Mouse (Mus musculus) cortical plate, adult 2 months (tissue): ENCODE results near the gene Gm3696. TPM values are rescaled to one million over a fixed set of nuclear protein-coding genes. Genes with fewer than 3 reads are reported as not detected.
"Not testable (repeated sequence)": the region's sequence is repeated elsewhere in the genome, so short reads cannot be mapped to it uniquely, and the experiment has no call there.

Experiments used
- H3K27ac ChIP-seq: fragments of 200-500 bp; 2 replicates; pipeline ENCODE4 v1.5.1; 2012; ENCODE audit warnings: low read length, control low read depth, inconsistent platforms; ENCODE audit not compliant: insufficient read depth
- H3K4me1 ChIP-seq: fragments of 200-500 bp; 2 replicates; pipeline ENCODE4 v1.6.1; 2011; ENCODE audit warnings: low read length; ENCODE audit not compliant: control insufficient read depth, insufficient read depth
- H3K4me3 ChIP-seq: fragments of 200-500 bp; 2 replicates; pipeline ENCODE4 v1.5.1; 2011; ENCODE audit warnings: mild to moderate bottlenecking, low read length, control low read depth; ENCODE audit not compliant: insufficient read depth
- polyA plus RNA-seq: library from polyadenylated mRNA; depleted of rRNA; stranded (reverse); fragments of >200 nt; gene quantifications from 2 replicates; pipeline ENCODE4 v1.2.3, GENCODE M21; 2012; rRNA removed

Gm3696 gene
- 4.3 and 4.7 TPM in 2 replicates for polyA plus RNA-seq

DNA sequence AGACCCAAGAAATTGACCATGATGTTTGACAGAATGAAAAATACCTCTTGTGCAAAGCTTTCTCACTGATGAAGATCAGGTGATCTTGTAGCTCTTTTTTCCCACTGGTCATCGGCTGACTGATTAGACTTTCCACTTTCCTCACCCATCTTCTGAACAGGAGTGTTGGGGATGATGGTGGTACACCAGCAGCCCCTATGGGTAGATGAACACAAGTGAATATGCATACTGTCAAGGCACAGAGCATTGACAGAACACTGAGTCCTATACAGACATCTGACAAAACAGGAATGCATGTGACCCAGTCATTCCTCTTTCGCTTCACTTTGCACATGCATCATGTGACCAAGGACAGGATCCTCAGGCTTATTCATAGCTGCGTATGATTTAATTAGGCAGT is at the start of gene Gm3696:
Gm3696 (minus strand) TSS at position 101 of the 400 bp plus-strand sequence.
- not testable (repeated sequence) for H3K4me3 ChIP-seq, H3K27ac ChIP-seq, H3K4me1 ChIP-seq

DNA sequence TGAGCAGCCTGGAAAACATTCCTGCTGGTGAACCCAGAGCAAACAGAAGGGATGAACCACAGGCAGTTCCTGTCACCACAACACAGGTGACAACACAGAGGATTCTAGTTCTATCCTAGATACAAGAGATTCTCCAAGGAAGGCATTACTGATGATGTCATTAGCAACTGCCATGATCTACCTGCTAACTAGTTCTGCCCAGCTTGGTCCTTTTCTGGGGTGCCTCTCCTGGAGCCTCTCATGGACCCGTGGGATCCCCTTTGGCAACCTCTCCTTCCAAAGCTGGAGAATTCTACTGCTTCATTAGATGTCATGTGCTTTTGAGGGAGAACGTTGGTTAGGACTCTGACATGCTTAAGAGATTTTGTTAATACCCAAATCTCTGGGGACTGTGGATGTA is 24.9 kb upstream of the Gm3696 start, which contains the start of gene Gm6676:
Gm6676 (minus strand) TSS at position 101 of the 400 bp plus-strand sequence.
- H3K4me1 ChIP-seq, H3K27ac ChIP-seq: not testable (repeated sequence)

DNA sequence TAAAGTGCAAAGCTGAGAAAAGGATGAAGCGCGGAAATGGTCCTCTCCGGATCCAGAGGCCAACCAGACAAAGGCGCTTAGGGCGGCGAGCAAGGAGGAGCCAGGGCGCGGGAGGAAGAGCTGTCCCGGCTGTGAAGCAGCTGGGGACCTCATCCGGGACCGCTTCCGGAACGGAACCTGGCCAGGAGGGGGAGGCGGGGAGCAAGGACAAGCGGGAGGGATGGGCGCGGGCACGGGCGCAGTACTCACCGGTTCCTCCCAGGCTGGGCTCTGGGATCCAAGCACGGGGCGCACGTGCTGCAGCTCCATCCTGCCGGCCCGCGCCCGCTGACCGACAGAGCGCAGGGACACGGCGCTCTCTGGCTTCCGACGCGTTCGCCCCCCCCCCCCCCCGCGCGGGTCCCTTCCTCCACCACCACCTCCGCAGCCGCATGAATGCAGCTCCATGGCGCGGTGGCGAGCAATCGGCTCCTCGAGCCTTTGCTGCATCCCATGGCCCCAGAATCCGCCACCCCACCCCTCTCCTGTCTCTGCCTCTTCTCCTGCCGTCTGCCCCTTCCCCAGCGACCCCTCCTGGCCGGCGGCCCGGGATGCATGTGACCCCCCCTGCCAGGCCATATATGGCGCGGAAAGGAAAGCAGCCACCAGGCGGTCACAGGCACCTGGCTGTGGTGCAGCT is 4.8 kb upstream of the Gm3696 start:
- not testable (repeated sequence) for H3K27ac ChIP-seq, H3K4me1 ChIP-seq
- 0 out of 2 replicates have a peak overlapping the region, but pooled peaks have one; percentile 37 for H3K4me3 ChIP-seq

More for the DNA sequence above, 24.9 kb upstream of the Gm3696 start, which contains the start of gene Gm6676:
- H3K4me3 ChIP-seq = not testable (repeated sequence)

DNA sequence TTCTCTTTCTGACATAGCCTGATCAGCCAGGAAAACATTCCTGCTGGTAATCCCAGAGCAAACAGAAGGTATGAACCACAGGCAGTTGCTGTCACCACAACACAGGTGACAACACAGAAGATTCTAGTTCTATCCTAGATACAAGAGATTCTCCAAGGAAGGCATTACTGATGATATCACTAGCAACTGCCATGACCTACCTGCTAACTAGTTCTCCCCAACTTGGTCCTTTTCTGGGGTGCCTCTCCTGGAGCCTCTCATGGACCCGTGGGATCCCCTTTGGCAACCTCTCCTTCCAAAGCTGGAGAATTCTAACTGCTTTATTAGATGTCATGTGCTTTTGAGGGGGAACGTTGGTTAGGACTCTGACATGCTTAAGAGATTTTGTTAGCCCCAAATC is 55.6 kb downstream of the Gm3696 start, which contains the start of gene Gm3685:
Gm3685 (minus strand) TSS at position 101 of the 400 bp plus-strand sequence.
- not testable (repeated sequence) for H3K4me1 ChIP-seq, H3K4me3 ChIP-seq, H3K27ac ChIP-seq

Other genes starting within 250 kb of the Gm3696 start
- 3.6 and 3.7 TPM in 2 replicates for gene Gm3667, start 210.7 kb downstream of the Gm3696 start, polyA plus RNA-seq
- not detected in 2 replicates for gene Gm6356, start 126.8 kb downstream of the Gm3696 start, polyA plus RNA-seq
- 1.6 and 2.0 TPM in 2 replicates for gene Gm10406, start 73.2 kb downstream of the Gm3696 start, polyA plus RNA-seq
- not detected in 2 replicates for gene Gm3685, start 55.7 kb downstream of the Gm3696 start, polyA plus RNA-seq
- 0.04 TPM in 1 of 2 replicates, not detected in the other for gene Gm6676, start 24.8 kb upstream of the Gm3696 start, polyA plus RNA-seq
- gene Gm3512, start 73.9 kb upstream of the Gm3696 start, polyA plus RNA-seq = 2.8 and 3.4 TPM in 2 replicates
- 0.04 TPM in 1 of 2 replicates, not detected in the other for gene Gm16434, start 93.9 kb upstream of the Gm3696 start, polyA plus RNA-seq
- not detected in 2 replicates for gene Gm3727, start 164.1 kb upstream of the Gm3696 start, polyA plus RNA-seq
- 1.7 and 2.1 TPM in 2 replicates for gene Gm3739, start 214.4 kb upstream of the Gm3696 start, polyA plus RNA-seq
- not detected in 2 replicates for gene Gm5797, start 231.8 kb upstream of the Gm3696 start, polyA plus RNA-seq